Mouse (Mus musculus): Measurements from ENCODE around the gene Klhl12. TPM values are rescaled to one million over a fixed set of nuclear protein-coding genes. Genes with fewer than 3 reads are reported as not detected.
"Not testable (repeated sequence)": the region's sequence is repeated elsewhere in the genome, so short reads cannot be mapped to it uniquely, and the experiment has no call there.

Gene Klhl12
- polyA plus RNA-seq, 1 experiment from 2014 or later = 17.4 TPM

DNA sequence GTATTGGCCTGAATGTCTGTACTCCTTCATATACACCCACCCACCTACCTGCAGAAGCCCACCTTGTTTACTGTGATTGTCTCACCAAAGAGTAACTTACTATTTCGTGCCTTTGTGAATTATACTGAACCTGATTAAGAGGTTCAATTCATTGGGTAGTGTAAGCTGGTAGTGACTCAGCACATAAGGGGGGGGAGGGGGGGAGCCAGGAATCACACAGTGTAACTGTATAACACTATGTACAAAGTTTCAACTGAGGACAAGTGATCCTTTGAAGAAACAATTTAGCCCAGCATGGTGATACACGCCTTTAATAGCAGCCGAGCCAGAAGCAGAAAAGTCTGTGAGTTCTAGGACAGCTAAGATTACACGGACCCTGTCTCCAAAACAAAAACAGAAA is 21.9 kb upstream of the Klhl12 start:
- no peak for ATAC-seq (ENCODE audit: insufficient number of reproducible peaks, insufficient read depth, low FRiP score, low read depth)
- Histone ChIP-seq H3K9ac (ENCODE audit: low read length) (no peak overlapping the region), H3K27me3 (ENCODE audit: control insufficient read depth, insufficient read depth, low read length) (no peaks in the 10 kb centered on the region), H3K4me1 (ENCODE audit: control insufficient read depth in 2 of 2, insufficient read depth in 2 of 2, low read length in 2 of 2) (no peaks in the 10 kb centered on the region), H3K27ac (replicated peaks in 1 of 2; ENCODE audit: control insufficient read depth in 1 of 2, insufficient read depth in 1 of 2, low read depth in 2 of 2, low read length in 2 of 2) (no peak overlapping the region), H3K4me3 (ENCODE audit: control insufficient read depth in 1 of 2, insufficient read depth in 1 of 2, low read depth in 1 of 2, low read length in 2 of 2) (no peak overlapping the region), H3K4me2 (ENCODE audit: low read length) (no peak overlapping the region), H3K9me3 (ENCODE audit: control insufficient read depth, low read length) (no peaks in the 10 kb centered on the region), H3K36me3 (ENCODE audit: control insufficient read depth, insufficient read depth, low read length) (peaks cover 55% of the 10 kb centered on the region)
- 93% methylated on average over 4 of the region's 4 CpGs for WGBS

DNA sequence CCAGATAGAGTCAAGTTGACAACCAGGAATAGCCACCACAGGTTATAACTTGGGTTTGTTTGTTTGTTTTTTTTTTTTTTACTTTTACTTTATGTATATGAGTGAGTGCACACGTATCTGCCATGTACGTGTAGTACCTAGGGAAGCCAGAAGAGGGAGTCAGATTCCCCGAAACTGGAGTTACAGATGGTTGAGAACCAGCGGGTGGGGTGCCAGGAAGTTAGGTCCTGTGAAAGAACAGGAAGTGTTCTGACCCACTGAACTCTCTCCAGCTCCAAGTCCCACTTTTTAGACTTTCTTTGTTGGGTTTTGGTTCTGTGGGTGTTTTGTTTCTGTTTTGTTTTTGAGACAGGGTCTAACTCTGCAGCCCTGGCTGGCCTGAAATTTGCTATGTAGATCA is 19.9 kb upstream of the Klhl12 start:
- H3K4me2 ChIP-seq (ENCODE audit: low read length) = no peak overlapping the region
- H3K4me3 ChIP-seq (ENCODE audit: control insufficient read depth in 1 of 2, insufficient read depth in 1 of 2, low read depth in 1 of 2, low read length in 2 of 2) = no peak overlapping the region
- H3K9me3 ChIP-seq (ENCODE audit: control insufficient read depth, low read length) = no peaks in the 10 kb centered on the region
- no peak overlapping the region for H3K9ac ChIP-seq (ENCODE audit: low read length)
- 29% methylated on average over 4 of the region's 4 CpGs for WGBS
- H3K36me3 ChIP-seq (ENCODE audit: control insufficient read depth, insufficient read depth, low read length) = peaks cover 36% of the 10 kb centered on the region
- H3K27me3 ChIP-seq (ENCODE audit: control insufficient read depth, insufficient read depth, low read length) = no peaks in the 10 kb centered on the region
- ATAC-seq (ENCODE audit: insufficient number of reproducible peaks, insufficient read depth, low FRiP score, low read depth) = no peak
- H3K4me1 ChIP-seq (ENCODE audit: control insufficient read depth in 2 of 2, insufficient read depth in 2 of 2, low read length in 2 of 2) = no peaks in the 10 kb centered on the region
- no peak overlapping the region for H3K27ac ChIP-seq (replicated peaks in 1 of 2; ENCODE audit: control insufficient read depth in 1 of 2, insufficient read depth in 1 of 2, low read depth in 2 of 2, low read length in 2 of 2)

DNA sequence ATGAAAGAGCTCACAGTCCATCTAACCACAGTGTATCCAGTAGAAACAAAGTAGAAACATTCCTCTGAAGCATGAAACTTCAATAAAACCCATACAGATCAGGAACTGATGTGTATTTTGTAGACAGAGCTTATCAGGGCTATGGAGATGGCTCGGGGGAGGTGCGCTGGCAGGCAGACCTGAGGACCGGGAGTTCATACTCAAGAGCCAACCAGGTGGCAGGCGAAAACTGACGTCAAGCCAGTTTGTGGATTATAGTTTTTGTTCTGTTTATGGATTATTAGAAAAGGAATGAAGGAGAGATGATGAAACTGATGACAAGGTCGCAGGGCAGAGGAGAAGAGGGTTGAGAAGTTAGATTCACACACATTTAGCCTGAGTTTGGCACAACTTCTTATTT is 14.9 kb upstream of the Klhl12 start:
- H3K4me3 ChIP-seq (ENCODE audit: control insufficient read depth in 1 of 2, insufficient read depth in 1 of 2, low read depth in 1 of 2, low read length in 2 of 2) = no peak overlapping the region
- H3K4me2 ChIP-seq (ENCODE audit: low read length) = no peak overlapping the region
- ATAC-seq (ENCODE audit: insufficient number of reproducible peaks, insufficient read depth, low FRiP score, low read depth) = no peak
- no peak overlapping the region for H3K9ac ChIP-seq (ENCODE audit: low read length)
- no peaks in the 10 kb centered on the region for H3K4me1 ChIP-seq (ENCODE audit: control insufficient read depth in 2 of 2, insufficient read depth in 2 of 2, low read length in 2 of 2)
- H3K36me3 ChIP-seq (ENCODE audit: control insufficient read depth, insufficient read depth, low read length) = no peaks in the 10 kb centered on the region
- 86% methylated on average over 6 of the region's 6 CpGs for WGBS
- no peaks in the 10 kb centered on the region for H3K27me3 ChIP-seq (ENCODE audit: control insufficient read depth, insufficient read depth, low read length)
- H3K27ac ChIP-seq (replicated peaks in 1 of 2; ENCODE audit: control insufficient read depth in 1 of 2, insufficient read depth in 1 of 2, low read depth in 2 of 2, low read length in 2 of 2) = no peak overlapping the region
- no peaks in the 10 kb centered on the region for H3K9me3 ChIP-seq (ENCODE audit: control insufficient read depth, low read length)

DNA sequence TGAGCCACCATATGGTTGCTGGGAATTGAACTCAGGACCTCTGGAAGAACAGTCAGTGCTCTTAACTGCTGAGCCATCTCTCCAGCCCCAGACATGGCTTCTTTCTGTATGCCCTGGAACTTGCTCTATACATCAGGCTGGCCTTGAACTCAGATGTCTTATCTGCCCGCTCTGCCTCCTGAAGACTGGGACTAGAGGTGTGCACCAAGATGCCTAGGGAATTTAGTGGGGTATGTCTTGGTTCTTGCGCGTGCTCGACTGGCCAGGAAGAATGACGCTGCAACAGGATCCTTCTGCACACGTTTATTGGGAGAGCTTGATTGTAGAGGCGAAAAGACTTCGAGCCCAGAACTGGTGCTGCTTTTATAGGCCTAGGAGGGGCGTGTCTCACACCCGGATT is 13.6 kb upstream of the Klhl12 start:
- not testable (repeated sequence) for H3K36me3 ChIP-seq (ENCODE audit: control insufficient read depth, insufficient read depth, low read length); H3K9ac ChIP-seq (ENCODE audit: low read length); H3K4me2 ChIP-seq (ENCODE audit: low read length); H3K27me3 ChIP-seq (ENCODE audit: control insufficient read depth, insufficient read depth, low read length); H3K4me3 ChIP-seq (ENCODE audit: control insufficient read depth in 1 of 2, insufficient read depth in 1 of 2, low read depth in 1 of 2, low read length in 2 of 2); H3K4me1 ChIP-seq (ENCODE audit: control insufficient read depth in 2 of 2, insufficient read depth in 2 of 2, low read length in 2 of 2); H3K9me3 ChIP-seq (ENCODE audit: control insufficient read depth, low read length); ATAC-seq (ENCODE audit: insufficient number of reproducible peaks, insufficient read depth, low FRiP score, low read depth); H3K27ac ChIP-seq (replicated peaks in 1 of 2; ENCODE audit: control insufficient read depth in 1 of 2, insufficient read depth in 1 of 2, low read depth in 2 of 2, low read length in 2 of 2)
- 93% methylated on average over 6 of the region's 10 CpGs for WGBS

DNA sequence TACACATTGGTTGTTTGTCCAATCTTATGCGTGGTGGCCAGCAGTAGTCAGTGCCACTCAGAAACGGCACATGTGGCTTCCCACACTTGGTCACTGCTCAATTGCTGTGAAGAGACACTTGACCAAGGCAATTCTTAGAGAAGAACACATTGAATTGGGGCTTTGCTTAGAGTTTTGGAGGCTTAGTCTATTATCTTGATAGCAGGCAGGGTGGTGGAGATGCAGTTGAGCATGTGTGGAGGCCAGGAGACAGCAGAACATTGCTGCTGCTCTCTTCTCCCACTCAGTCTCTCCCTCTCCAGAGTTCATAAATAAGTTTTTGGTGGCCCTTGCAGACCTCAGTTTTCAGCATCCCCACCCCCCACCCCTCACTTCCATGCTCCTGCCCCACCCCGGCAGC is 12.9 kb upstream of the Klhl12 start:
- no peaks in the 10 kb centered on the region for H3K4me1 ChIP-seq (ENCODE audit: control insufficient read depth in 2 of 2, insufficient read depth in 2 of 2, low read length in 2 of 2)
- 97% methylated on average over 3 of the region's 3 CpGs for WGBS
- H3K9ac ChIP-seq (ENCODE audit: low read length) = no peak overlapping the region
- ATAC-seq (ENCODE audit: insufficient number of reproducible peaks, insufficient read depth, low FRiP score, low read depth) = no peak
- H3K4me2 ChIP-seq (ENCODE audit: low read length) = no peak overlapping the region
- no peaks in the 10 kb centered on the region for H3K27me3 ChIP-seq (ENCODE audit: control insufficient read depth, insufficient read depth, low read length)
- H3K36me3 ChIP-seq (ENCODE audit: control insufficient read depth, insufficient read depth, low read length) = no peaks in the 10 kb centered on the region
- no peak overlapping the region for H3K4me3 ChIP-seq (ENCODE audit: control insufficient read depth in 1 of 2, insufficient read depth in 1 of 2, low read depth in 1 of 2, low read length in 2 of 2)
- H3K9me3 ChIP-seq (ENCODE audit: control insufficient read depth, low read length) = no peaks in the 10 kb centered on the region
- no peak overlapping the region for H3K27ac ChIP-seq (replicated peaks in 1 of 2; ENCODE audit: control insufficient read depth in 1 of 2, insufficient read depth in 1 of 2, low read depth in 2 of 2, low read length in 2 of 2)

DNA sequence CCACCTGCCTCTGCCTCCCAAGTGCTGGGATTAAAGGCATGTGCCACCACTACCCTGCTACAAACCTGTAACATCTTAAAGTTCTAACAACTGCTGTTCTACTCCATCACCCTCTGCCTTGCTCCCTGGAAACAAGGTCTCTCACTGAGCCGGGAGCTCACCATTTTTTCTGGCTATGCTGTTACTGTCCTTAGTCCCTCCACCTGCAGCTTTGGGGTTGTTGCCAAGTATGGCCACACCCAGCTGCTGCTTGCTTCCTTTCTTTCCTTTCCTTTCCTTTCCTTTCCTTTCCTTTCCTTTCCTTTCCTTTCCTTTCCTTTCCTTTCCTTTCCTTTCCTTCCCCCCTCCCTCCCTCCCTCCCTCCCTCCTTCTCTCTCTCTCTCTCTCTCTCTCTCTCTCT is 12.0 kb upstream of the Klhl12 start:
- ATAC-seq (ENCODE audit: insufficient number of reproducible peaks, insufficient read depth, low FRiP score, low read depth) = not testable (repeated sequence)

DNA sequence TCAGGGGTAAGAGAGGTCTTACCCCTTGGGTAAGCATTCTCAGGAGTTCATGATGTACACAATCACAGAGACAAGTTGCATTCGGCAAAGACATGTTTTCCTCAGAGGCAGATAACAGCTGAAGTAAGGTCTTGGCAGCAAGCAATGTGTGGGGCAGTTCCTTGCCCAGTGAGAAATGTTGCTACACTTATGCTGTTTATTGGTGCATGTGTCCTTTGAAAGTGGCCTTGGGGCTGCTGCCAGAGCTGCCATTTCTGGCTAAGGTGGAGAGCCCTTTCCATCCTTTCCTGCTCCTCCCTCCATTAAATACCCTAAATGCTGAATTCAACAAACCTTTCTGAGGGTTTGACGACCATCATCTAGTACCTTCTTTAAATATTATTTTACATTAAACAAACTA is 9.9 kb upstream of the Klhl12 start:
- Histone ChIP-seq H3K36me3 (ENCODE audit: control insufficient read depth, insufficient read depth, low read length) (no peaks in the 10 kb centered on the region), H3K9ac (ENCODE audit: low read length) (no peak overlapping the region), H3K4me1 (ENCODE audit: control insufficient read depth in 2 of 2, insufficient read depth in 2 of 2, low read length in 2 of 2) (no peaks in the 10 kb centered on the region), H3K4me2 (ENCODE audit: low read length) (no peak overlapping the region), H3K27ac (replicated peaks in 1 of 2; ENCODE audit: control insufficient read depth in 1 of 2, insufficient read depth in 1 of 2, low read depth in 2 of 2, low read length in 2 of 2) (no peak overlapping the region), H3K27me3 (ENCODE audit: control insufficient read depth, insufficient read depth, low read length) (no peaks in the 10 kb centered on the region), H3K4me3 (ENCODE audit: control insufficient read depth in 1 of 2, insufficient read depth in 1 of 2, low read depth in 1 of 2, low read length in 2 of 2) (no peak overlapping the region), H3K9me3 (ENCODE audit: control insufficient read depth, low read length) (no peaks in the 10 kb centered on the region)
- 71% methylated on average over 2 of the region's 2 CpGs for WGBS
- no peak for ATAC-seq (ENCODE audit: insufficient number of reproducible peaks, insufficient read depth, low FRiP score, low read depth)

More for the DNA sequence above, 12.0 kb upstream of the Klhl12 start:
- H3K9me3 ChIP-seq (ENCODE audit: control insufficient read depth, low read length); H3K4me3 ChIP-seq (ENCODE audit: control insufficient read depth in 1 of 2, insufficient read depth in 1 of 2, low read depth in 1 of 2, low read length in 2 of 2); H3K36me3 ChIP-seq (ENCODE audit: control insufficient read depth, insufficient read depth, low read length); H3K9ac ChIP-seq (ENCODE audit: low read length); H3K4me1 ChIP-seq (ENCODE audit: control insufficient read depth in 2 of 2, insufficient read depth in 2 of 2, low read length in 2 of 2); H3K27me3 ChIP-seq (ENCODE audit: control insufficient read depth, insufficient read depth, low read length); H3K27ac ChIP-seq (replicated peaks in 1 of 2; ENCODE audit: control insufficient read depth in 1 of 2, insufficient read depth in 1 of 2, low read depth in 2 of 2, low read length in 2 of 2); H3K4me2 ChIP-seq (ENCODE audit: low read length): not testable (repeated sequence)
- WGBS = 80% methylated on average over 1 of the region's 1 CpGs

DNA sequence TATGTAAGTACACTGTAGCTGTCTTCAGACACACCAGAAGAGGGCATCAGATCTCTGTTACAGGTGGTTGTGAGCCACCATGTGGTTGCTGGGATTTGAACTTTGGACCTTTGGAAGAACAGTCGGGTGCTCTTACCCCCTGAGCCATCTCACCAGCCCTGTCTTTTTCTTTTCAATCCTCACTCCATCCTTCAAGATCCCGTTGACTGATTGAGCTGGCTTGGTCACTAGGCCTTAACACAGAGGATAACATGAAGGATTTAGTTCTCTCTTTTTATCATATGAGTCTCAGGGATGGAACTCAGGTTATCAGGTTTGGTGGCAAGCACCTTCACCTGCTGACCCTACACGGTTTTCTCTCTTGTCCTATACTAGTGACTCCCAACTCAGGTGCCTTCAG is 6.8 kb upstream of the Klhl12 start:
- ATAC-seq (ENCODE audit: insufficient number of reproducible peaks, insufficient read depth, low FRiP score, low read depth); H3K9ac ChIP-seq (ENCODE audit: low read length); H3K4me2 ChIP-seq (ENCODE audit: low read length); H3K27ac ChIP-seq (replicated peaks in 1 of 2; ENCODE audit: control insufficient read depth in 1 of 2, insufficient read depth in 1 of 2, low read depth in 2 of 2, low read length in 2 of 2); H3K36me3 ChIP-seq (ENCODE audit: control insufficient read depth, insufficient read depth, low read length); H3K4me3 ChIP-seq (ENCODE audit: control insufficient read depth in 1 of 2, insufficient read depth in 1 of 2, low read depth in 1 of 2, low read length in 2 of 2); H3K9me3 ChIP-seq (ENCODE audit: control insufficient read depth, low read length); H3K27me3 ChIP-seq (ENCODE audit: control insufficient read depth, insufficient read depth, low read length); H3K4me1 ChIP-seq (ENCODE audit: control insufficient read depth in 2 of 2, insufficient read depth in 2 of 2, low read length in 2 of 2): not testable (repeated sequence)
- 57% methylated on average over 3 of the region's 3 CpGs for WGBS

Data from heart, embryonic 14.5 days (tissue).